Mouse (Mus musculus): ENCODE results near the gene Zfp541.

Gene Zfp541

DNA sequence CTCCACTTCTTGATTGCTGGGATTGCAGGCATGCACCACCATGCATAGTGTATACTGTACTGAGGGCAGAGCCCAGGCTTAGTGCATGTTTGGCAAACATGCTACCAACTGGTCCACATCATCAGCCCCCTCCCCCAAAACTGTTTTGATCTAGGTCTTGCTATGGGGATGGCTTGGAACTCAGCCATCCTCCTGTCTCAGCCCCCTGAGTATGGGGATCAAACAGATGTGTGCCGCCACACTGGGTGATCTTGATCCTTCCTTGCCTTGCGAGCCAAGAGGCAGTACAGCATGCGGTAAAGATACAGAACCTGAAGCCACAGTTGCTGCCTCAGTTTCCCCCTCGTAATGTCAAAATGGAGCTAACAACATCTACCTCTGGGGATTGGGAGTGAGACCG is 67.3 kb downstream of the Zfp541 start:
- DNase-seq (ENCODE audit: low read depth): no peak

DNA sequence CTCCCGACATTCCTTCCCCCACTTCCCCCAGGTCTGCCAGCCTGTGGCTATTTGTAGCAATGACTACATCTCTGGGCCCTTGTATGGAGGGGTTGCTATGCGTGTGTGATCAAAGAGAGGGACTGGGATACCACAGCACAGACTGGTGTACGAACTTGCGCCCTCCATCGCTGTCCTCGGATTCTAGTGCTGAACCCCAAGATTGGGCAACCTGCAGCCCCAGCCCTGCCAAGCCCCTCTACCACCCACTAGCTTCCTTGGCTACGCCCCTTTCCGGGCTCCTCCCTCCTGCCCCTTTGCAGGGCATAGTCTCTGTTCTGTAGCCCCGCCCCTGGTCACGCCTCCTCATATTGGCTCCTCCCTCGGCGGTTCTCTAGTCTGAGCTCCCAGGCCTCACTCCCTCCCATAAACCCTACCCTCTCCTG is 67.8 kb downstream of the Zfp541 start, which contains the start of gene Slc8a2:
Gene Slc8a2, plus strand, starts transcription at position 406 of the 425 bp plus-strand sequence.
- peak; percentile 64 for DNase-seq (ENCODE audit: low read depth)

DNA sequence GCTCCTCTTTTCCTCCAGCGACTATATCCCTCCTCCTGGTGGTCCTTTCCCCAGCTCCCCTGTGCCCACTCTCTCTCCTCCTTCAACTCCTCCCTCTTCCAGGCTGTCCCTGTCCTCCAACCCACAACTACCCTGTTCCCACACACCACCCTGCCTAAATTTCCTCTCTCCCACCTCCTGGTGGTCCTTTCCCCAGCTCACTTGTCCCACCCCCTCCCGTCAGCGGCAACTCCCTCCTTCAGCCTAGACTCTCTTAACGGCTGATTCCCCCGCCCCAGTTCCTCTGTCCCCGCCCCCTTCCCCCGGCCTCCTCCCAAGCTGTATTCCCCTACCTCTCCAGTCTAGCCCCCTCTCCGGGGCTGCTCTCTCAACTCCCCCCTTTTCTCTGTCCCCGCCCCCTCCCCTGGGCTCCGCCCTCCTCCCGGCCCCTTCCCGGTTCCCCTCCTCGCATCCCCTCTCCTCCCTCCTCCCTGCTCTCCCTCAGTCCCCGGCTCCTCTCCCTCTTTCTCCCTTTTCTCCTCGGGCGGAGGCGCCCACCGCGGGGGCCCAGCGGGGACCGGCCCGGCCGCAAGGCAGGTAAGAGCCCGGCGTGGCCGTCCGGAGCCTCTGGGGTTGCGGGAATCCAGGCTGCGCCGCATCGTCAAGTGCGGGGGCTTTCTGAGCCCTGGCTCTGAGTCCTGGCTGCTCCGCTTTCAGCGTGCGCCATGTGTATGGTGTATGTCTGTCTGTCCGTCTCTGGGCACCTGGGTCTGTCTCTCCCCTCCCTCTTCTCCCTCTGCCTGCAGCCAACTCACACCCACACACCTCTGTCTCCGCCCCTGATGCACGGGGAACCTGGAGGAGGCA is 68.5 kb downstream of the Zfp541 start:
- no peak for DNase-seq (ENCODE audit: low read depth)

DNA sequence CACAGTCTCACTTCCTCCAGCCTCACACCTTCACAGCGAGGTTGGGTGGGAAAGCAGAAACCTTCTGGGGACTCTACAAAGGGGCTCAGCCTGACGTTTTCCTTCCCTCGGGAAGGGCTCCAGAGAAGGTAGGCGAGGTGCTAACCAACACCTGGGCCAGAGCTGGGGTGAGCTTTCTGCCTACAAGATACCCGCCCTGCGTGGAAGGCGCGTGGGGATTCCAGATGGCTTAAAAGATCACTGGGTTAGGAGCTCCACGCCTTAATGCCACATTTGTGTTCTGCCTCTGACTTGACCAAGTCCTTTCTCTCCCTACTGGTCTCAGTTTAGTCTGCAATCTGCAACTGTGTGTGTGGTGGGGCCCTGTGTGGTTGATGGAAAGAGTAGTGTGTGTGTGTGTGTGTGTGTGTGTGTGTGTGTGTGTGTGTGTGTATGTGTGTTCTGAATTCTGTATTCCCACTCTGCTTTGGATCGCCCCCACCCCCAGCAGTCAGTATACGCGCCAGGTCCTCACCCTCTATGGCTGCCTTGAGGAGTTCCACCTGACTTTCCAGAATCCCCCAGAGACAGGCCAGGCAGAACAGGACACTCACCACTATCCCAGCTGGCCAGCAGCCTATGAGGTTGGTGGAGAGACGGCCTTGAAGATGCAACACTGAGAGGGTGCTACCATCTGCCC is 69.5 kb downstream of the Zfp541 start:
- no peak for DNase-seq (ENCODE audit: low read depth)

DNA sequence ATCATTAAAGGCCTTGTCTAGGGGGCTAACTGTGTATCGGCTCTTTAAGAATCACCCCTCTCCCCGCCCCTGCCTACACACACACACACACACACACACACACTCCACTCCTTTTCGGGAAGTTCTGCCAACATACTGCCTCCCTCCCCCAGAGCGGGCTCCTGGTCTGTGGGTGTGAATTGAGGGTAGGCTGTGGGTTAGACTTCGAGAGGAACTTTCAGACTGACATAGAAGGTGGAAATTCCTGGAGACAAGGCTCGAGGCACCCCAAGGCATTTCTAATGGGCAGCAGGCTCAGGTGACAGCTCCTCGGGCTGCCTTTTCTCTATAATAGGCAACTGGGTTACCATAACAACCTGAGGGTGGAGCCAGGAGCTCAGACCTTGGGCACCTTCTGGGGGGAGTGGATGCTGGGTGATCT is 70.6 kb downstream of the Zfp541 start:
- DNase-seq (ENCODE audit: low read depth): no peak

DNA sequence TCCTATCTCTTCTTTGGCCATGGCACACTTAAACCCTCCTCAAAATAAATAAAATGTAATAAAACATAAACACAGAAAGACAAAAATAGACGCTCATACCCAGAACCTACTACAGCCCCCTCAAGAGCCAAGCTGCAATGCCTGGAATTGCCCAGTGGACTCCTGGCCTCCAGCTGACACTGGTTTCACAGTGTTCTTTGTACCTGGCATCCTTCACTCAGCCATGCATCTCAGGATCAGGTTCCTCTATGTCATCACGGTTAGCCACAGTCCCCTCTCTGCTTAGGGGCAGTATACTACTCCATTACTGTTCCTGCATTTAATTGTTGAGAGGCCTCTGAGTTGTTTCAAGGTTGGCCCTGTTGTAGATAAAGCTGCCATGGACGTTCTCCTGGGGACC is 71.3 kb downstream of the Zfp541 start:
- no peak for DNase-seq (ENCODE audit: low read depth)

DNA sequence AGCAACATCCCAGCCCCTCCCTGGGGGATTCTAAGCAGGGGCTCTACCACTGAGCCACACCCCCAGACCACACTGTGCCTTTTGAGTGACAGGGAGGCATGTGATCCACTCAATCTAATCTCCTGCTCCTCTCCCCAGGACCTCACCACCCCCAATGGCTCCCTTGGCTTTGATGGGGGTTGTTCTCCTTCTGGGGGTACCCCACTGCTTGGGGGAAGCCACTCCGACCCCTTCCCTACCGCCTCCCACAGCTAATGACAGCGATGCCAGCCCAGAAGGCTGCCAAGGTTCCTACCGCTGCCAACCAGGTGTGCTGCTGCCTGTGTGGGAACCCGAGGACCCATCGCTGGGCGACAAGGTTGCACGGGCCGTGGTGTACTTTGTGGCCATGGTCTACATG is 72.1 kb downstream of the Zfp541 start:
- no peak for DNase-seq (ENCODE audit: low read depth)

DNA sequence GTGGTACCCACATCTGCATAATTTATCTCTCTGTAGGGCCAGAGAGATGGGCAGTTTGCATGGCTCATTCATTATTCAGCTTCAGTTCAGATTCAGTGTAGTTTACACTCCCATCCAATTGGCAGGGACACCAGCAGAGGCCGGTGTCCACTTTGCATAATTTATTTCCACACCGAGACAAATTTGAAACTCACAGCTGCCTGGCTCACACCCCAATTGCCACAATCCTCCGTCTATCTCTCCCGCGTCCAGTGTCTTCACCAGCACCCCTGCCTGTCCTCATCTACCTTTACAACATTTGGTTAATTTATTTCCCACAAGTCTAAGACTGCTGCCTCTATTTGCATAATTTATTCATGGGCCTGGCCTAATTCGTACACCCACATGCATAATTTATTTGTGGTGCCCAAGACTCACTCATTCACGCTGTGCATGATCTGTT is 73.4 kb downstream of the Zfp541 start:
- no peak for DNase-seq (ENCODE audit: low read depth)
